Mouse (Mus musculus) brown adipose tissue, adult 24 weeks (tissue): Measurements from ENCODE around the gene Brd3. TPM values are rescaled to one million over a fixed set of nuclear protein-coding genes. Genes with fewer than 3 reads are reported as not detected.

Experiments
- H3K27ac ChIP-seq: fragments of 200-500 bp; replicated peaks from 2 replicates; pipeline ENCODE4 v1.5.1; 2012; ENCODE audit warnings: low read depth, mild to moderate bottlenecking, low read length
- H3K4me1 ChIP-seq: fragments of 200-500 bp; 2 replicates; pipeline ENCODE4 v1.6.1; 2012; ENCODE audit warnings: low read length, mixed read lengths; ENCODE audit not compliant: control insufficient read depth, insufficient read depth, insufficient read length
- H3K4me3 ChIP-seq: fragments of 200-500 bp; 2 replicates; pipeline ENCODE4 v1.5.1; 2012; ENCODE audit warnings: low read depth, mild to moderate bottlenecking, low read length, moderate library complexity; ENCODE audit not compliant: insufficient read depth
- polyA plus RNA-seq: library from polyadenylated mRNA; stranded (reverse); fragments of >200 nt; gene quantifications from 2 replicates; pipeline ENCODE4 v1.2.4, GENCODE M21; 2012; ENCODE audit not compliant: missing spikeins, insufficient read depth, insufficient read length

Brd3 gene
- polyA plus RNA-seq, 1 experiment = 19.3 TPM

- Histone ChIP-seq H3K4me3 (no peak overlapping the region), H3K4me1 (no peaks in the 10 kb centered on the region), H3K27ac (no peak overlapping the region)
Observed at GRCm38 (mm10) chr2:27437876-27438275, 69.6 kb downstream of the Brd3 start.

- H3K4me1 ChIP-seq = no peaks in the 10 kb centered on the region
- H3K4me3 ChIP-seq = no peak overlapping the region
- no peak overlapping the region for H3K27ac ChIP-seq
Observed at GRCm38 (mm10) chr2:27432599-27432998, 74.9 kb downstream of the Brd3 start.

GRCm38 (mm10) chr2:27430621-27431020 lies 76.8 kb downstream of the Brd3 start:
- H3K4me1 ChIP-seq = 0 out of 2 replicates have a peak, but pooled peaks cover 3% of the 10 kb centered on the region
- H3K27ac ChIP-seq = no peak overlapping the region
- no peak overlapping the region for H3K4me3 ChIP-seq

GRCm38 (mm10) chr2:27428071-27428470 lies 79.4 kb downstream of the Brd3 start:
- no peak overlapping the region for H3K4me3 ChIP-seq
- peaks cover 5% of the 10 kb centered on the region; the same call in 1 of the 2 replicates for H3K4me1 ChIP-seq
- H3K27ac ChIP-seq = no peak overlapping the region

GRCm38 (mm10) chr2:27426855-27427457 lies 80.5 kb downstream of the Brd3 start, which contains the start of gene Vav2:
Vav2 (minus strand) TSS chr2:27427033.
- peak within 1 kb of the TSS; percentile 61; the same call in 1 of the 2 replicates for H3K27ac ChIP-seq
- peak within 1 kb of the TSS; percentile 96 for H3K4me3 ChIP-seq
- H3K4me1 ChIP-seq = peaks cover 5% of the 10 kb centered on the region; the same call in 1 of the 2 replicates

GRCm38 (mm10) chr2:27426406-27426854 lies 81.0 kb downstream of the Brd3 start:
- Histone ChIP-seq H3K27ac (peak overlapping the region; percentile 61; the same call in 1 of the 2 replicates), H3K4me3 (peak overlapping the region; percentile 96), H3K4me1 (peaks cover 5% of the 10 kb centered on the region)

GRCm38 (mm10) chr2:27425751-27426405 lies 81.6 kb downstream of the Brd3 start:
- Histone ChIP-seq H3K4me3 (peak overlapping the region; percentile 96), H3K4me1 (peaks cover 5% of the 10 kb centered on the region), H3K27ac (0 out of 2 replicates have a peak overlapping the region, but pooled peaks have one; percentile 23)

- peak overlapping the region; percentile 96 for H3K4me3 ChIP-seq
- H3K27ac ChIP-seq = no peak overlapping the region
- peaks cover 5% of the 10 kb centered on the region for H3K4me1 ChIP-seq
Observed at GRCm38 (mm10) chr2:27425161-27425611, 82.3 kb downstream of the Brd3 start.

GRCm38 (mm10) chr2:27423596-27423995 lies 83.9 kb downstream of the Brd3 start:
- Histone ChIP-seq H3K4me1 (peaks cover 5% of the 10 kb centered on the region), H3K27ac (no peak overlapping the region), H3K4me3 (no peak overlapping the region)

- Histone ChIP-seq H3K4me3 (no peak overlapping the region), H3K27ac (no peak overlapping the region), H3K4me1 (peaks cover 13% of the 10 kb centered on the region)
Observed at GRCm38 (mm10) chr2:27421293-27422068, 86.0 kb downstream of the Brd3 start.

- Histone ChIP-seq H3K4me1 (peaks cover 12% of the 10 kb centered on the region), H3K27ac (peak overlapping the region; percentile 14; the same call in 1 of the 2 replicates), H3K4me3 (no peak overlapping the region)
Observed at GRCm38 (mm10) chr2:27418577-27419070, 88.8 kb downstream of the Brd3 start.

- Histone ChIP-seq H3K4me1 (peaks cover 12% of the 10 kb centered on the region), H3K27ac (0 out of 2 replicates have a peak overlapping the region, but pooled peaks have one; percentile 25), H3K4me3 (no peak overlapping the region)
Observed at GRCm38 (mm10) chr2:27417648-27418153, 89.8 kb downstream of the Brd3 start.

GRCm38 (mm10) chr2:27416425-27416824 lies 91.0 kb downstream of the Brd3 start:
- Histone ChIP-seq H3K4me1 (peaks cover 20% of the 10 kb centered on the region), H3K27ac (no peak overlapping the region), H3K4me3 (no peak overlapping the region)

GRCm38 (mm10) chr2:27415060-27415783 lies 92.2 kb downstream of the Brd3 start:
- H3K27ac ChIP-seq = no peak overlapping the region
- peaks cover 25% of the 10 kb centered on the region for H3K4me1 ChIP-seq
- no peak overlapping the region for H3K4me3 ChIP-seq
